Mouse (Mus musculus) heart, adult 2 months (tissue): ENCODE measurements at regions not wholly inside any gene's neighbourhood (a gene's known extent, or its start where the extent isn't known, plus 50 kb on each side); places are given as distances from the start of the nearest gene placed in this dataset.

ENCODE experiments used
- CTCF ChIP-seq: fragments of 200-600 bp; IDR thresholded peaks from 2 replicates; pipeline ENCODE4 v1.8.1; 2022; ENCODE audit warnings: antibody characterized with exemption, mild to moderate bottlenecking, moderate library complexity
- POLR2A ChIP-seq: fragments of 200-500 bp; IDR thresholded peaks from 2 replicates; pipeline ENCODE4 v1.6.1; 2011; ENCODE audit warnings: mild to moderate bottlenecking, low read depth, low read length, control low read depth; ENCODE audit not compliant: insufficient read depth

GRCm38 (mm10) chr8:57191153-57191552, 129.6 kb upstream of the Hand2 start:
- TF ChIP-seq CTCF (no peak), POLR2A (no peak)
